Mouse (Mus musculus) neutrophil, adult 5-6 weeks (primary cell): ENCODE measurements around the gene Tspan31. TPM values are rescaled to one million over a fixed set of nuclear protein-coding genes. Genes with fewer than 3 reads are reported as not detected.
A peak's percentile ranks its signal among the peaks of the same experiment; 100 is the strongest.

Source experiments
- ATAC-seq: fragments of 151-379, 151-347 bp; 2 replicates; pipeline ENCODE4 v1.8.0; 2017; ENCODE audit warnings: mild to moderate bottlenecking, moderate TSS enrichment; ENCODE audit not compliant: insufficient number of reproducible peaks, poor library complexity, low FRiP score, severe bottlenecking; ENCODE audit errors: extremely low read depth
- total RNA-seq: library from RNA; stranded (forward); fragments of 200-1000 nt; gene quantifications from 2 replicates; pipeline ENCODE4 v1.2.3, GENCODE M21; 2017

Tspan31 gene
- total RNA-seq, 1 experiment from 2014 or later = 23.5 TPM

GRCm38 (mm10) chr10:127054646-127055045, 15.4 kb downstream of the Tspan31 start:
- ATAC-seq = no peak

- no peak for ATAC-seq
These were observed 20.0 kb downstream of the Tspan31 start for GRCm38 (mm10) chr10:127050119-127050474.

DNA sequence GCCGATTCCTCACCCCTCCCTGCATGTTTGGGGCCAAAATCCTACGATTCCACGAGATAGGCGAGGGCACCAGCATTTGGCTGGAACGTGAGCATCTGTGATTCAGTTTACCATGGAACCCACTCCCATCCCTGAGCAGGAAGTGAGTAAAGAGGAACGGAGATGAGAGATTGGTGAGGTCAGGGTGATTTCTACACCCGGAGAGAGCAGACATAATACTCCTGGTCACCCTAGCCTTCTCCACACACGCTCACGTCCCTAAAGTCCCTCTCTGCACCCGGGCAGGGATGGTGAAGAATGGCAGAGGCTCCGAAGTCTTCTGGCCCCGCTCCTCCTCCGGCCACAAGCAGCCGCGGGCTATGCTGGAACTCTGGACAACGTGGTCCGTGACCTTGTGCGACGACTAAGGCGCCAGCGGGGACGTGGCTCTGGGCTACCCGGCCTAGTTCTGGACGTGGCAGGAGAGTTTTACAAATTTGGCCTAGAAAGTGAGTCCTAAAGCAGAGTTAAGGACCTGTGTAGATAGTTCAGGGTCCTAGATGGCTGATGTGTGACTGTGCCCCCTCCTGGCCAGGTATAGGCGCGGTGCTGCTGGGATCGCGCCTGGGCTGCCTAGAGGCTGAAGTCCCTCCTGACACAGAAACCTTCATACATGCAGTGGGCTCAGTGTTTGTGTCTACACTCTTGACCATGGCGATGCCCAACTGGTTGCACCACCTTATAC, 20.5 kb downstream of the Tspan31 start:
- peak; percentile 33; the same call in 1 of the 2 replicates for ATAC-seq

DNA sequence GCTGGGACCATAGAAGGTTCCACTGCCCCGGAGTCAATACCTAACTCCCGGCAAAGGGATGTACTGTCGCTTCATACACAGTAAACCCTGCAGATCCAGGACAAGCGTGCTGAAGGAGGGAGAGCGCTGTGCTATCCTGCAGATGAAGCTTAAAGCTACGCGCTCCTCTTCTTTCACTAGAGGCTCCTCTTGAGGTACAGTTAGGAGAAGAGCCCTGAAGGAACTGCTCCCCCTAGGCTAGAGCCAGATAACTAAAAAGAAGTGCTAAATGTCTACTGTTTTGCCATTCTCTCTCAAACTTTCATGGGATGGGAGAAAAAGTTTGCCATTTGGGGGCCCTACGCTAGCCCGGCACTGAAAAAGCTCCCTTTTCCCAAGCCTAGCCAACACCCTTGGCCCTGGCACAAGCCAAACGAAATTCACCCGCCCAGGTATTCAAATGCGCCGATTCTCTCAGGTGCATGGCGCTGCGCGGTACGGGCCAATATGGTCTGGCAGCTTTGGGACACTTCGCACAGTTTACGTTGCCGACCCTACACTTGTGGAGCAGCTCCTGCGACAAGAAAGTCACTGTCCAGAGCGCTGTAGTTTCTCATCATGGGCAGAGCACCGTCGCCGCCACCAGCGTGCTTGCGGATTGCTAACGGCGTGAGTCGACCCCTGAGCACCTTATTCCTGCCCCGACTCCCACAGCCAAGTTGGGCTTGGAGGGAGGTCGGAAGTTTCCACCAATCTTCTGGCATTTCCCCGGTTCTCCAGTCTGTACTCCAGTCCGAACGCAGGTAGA, 21.3 kb downstream of the Tspan31 start:
- ATAC-seq = no peak

- no peak for ATAC-seq
These were observed 22.1 kb downstream of the Tspan31 start, which contains the start of gene Cyp27b1 for GRCm38 (mm10) chr10:127047954-127048353. Gene Cyp27b1, plus strand, starts transcription at chr10:127048250.

DNA sequence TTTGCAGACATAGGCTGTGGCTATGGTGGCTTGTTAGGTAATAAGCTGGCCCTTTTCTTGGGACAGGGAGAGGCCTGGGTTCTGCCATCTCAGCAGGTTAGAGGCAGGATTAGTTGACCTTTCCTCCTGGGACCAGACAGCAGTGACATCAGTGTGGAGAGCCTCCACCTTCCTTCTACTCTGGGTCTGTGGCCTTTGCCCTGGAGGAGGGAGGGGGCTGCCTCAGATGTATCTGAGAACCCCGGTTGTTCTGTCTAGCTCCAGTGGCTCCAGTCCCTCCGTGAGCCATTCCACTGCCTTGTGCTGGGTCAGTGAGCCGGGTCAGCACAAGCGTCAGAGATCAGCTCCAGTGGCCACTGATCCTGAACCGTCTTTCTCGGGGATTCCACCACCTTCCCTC, 26.9 kb downstream of the Tspan31 start:
- no peak for ATAC-seq

DNA sequence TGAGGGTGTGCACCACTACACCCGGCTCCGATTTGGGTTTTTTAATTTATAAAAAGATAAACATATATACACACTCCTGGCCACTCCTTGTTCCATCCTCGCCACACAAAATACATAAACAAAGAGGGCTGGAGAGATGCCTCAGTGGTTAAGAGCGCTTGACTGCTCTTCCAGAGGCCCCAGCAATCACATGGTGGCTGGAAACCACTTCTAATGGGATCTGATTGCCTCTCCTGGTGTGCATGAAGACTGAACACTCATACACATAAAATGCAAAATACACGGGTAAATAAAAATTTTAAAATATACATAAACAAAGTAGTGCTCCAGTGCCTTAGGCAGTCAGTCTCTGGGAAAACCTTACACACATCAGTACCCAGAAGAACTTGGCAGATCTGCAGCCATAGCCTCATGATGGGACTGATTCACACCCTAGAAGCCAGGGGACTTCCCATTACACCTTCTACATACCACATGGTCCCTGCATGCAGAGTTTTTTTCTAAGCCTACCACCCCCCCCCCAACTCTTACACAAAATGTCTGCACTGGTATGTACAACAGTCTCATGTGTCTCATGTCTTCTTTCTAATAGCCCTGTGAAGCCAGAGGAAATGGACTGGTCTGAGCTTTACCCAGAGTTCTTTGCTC, 27.5 kb downstream of the Tspan31 start:
- no peak for ATAC-seq

- peak; percentile 65 for ATAC-seq
These were observed 28.2 kb downstream of the Tspan31 start for GRCm38 (mm10) chr10:127041774-127042338.

DNA sequence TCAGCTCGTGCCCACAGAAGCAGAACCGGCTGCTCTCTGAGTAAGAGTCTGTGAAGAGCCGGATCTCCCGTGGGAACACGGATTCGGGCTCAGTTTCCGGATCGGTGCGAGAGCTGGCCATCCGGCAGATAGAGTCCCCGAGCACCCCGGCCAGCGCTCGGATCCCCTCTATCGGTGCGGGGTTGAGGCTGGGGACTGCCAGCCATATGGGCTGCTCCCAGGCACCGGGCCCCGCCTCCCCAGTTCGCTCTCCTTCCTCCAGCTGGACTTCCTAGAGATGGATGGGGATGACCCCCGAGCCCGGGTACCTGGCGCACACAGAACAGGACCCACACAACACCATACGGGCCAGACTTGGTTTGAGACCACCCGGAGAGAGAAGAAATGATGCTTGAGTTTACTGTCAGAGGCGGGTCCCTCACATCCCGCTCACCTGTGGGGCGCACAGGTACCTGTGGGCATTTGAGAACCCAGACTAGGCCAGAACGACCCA, 28.7 kb downstream of the Tspan31 start, which contains the start of the genes Mettl1 and Eef1akmt3:
Gene Mettl1, plus strand, starts transcription at position 141 of the 493 bp plus-strand sequence.
Gene Eef1akmt3, minus strand, starts transcription at position 240 of the 493 bp plus-strand sequence.
- ATAC-seq = no peak

GRCm38 (mm10) chr10:127040569-127041214, 29.4 kb downstream of the Tspan31 start:
- no peak for ATAC-seq

DNA sequence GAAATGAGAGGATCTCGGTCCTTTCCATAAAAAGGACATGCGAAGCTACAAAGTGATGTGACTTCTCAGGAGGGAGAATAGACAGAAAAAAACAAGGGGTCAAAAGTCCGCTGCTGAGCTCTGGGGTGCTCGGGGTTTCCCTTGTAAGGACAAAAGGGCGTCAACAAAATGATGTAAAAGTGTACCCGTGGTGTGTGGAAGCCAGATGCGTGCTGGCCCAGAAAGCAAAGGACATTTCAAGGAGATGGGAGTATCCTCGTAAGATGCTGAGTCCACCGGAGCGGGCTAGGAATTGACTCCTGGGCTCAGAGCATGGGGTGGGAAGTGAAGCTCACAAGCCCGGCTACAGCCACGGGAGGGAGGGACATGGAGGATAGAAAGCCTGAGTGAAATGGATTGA, 32.4 kb downstream of the Tspan31 start:
- ATAC-seq = no peak

DNA sequence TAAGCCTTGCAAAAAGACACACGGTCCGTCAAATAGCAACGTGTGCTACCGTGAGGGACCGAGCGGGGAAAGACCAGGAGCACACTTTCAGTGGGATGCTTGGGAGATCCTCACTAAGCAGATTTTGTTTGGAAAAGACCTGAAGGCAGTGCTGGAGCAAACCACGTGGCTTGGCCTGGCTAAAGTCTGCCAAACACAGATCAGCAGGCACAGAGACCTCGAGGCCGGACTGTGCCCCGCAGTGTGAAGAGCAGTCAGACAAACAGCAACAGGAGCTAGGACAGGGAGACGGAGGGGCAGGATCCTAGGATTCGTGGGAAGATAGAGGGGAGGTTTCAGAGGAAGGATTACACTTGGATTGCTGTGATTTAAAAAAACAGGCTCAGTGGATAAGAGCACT, 33.8 kb downstream of the Tspan31 start:
- ATAC-seq = no peak

DNA sequence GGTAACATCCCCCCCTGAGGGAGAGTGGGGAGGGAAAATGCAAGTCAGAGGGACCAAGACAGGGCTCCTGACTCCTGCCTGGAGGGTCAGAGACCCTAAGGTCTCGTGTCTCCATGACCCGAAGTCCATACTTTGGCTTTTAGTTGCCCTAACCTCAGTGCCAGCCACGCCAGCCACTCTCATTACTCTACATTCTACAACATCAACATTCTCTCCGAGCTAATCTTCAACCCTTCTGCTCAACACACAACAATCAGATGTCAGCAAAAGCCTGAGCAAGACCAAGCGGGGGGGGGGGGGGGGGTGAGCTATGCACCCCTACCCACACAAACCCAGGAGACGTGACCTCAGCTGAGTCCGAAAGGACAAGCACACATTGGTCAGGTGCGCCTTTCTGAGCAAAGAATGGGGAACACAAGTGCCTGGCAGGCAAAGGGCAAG, 36.7 kb downstream of the Tspan31 start:
- ATAC-seq = no peak

- ATAC-seq = peak; percentile 95
These were observed 39.4 kb downstream of the Tspan31 start, which contains the start of gene Tsfm for GRCm38 (mm10) chr10:127030336-127031296. Gene Tsfm, minus strand, starts transcription at chr10:127030840.

GRCm38 (mm10) chr10:127018422-127018821, 51.6 kb downstream of the Tspan31 start:
- ATAC-seq = no peak
